Mouse (Mus musculus) kidney, adult 2 months (tissue): ENCODE results near the gene Prlh.

Source experiments
- CTCF ChIP-seq: fragments of 200-500 bp; conservative IDR thresholded peaks from 2 replicates; pipeline ENCODE4 v1.5.1; 2011; ENCODE audit warnings: low read depth, mild to moderate bottlenecking, control low read depth, low read length, moderate library complexity, mixed read lengths; ENCODE audit not compliant: insufficient read depth, insufficient read length
- POLR2A ChIP-seq: fragments of 200-500 bp; IDR thresholded peaks from one replicate; pipeline ENCODE4 v1.6.1; 2011; ENCODE audit warnings: low read depth, low read length, control low read depth

DNA sequence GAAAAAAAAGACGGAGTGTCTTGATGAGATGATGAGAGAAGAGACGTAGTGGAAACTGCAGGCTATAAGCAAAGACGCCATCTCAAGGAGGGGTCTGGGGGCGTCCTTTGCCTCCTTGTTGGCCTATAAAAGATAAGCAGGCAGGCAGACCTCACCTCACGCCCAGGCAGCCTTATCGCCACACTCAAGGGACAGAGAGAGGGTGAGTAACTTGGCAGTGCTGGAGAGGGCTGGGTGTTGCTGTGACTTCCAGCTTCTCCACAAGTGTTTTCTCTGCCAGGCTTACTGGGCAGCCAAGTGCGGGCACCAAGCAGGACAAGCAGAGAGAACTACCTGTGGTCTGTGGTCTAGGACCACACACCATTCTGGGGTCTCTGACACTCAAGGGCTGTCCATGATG, 1.2 kb upstream of the Prlh start:
- TF ChIP-seq CTCF = no peak
- TF ChIP-seq POLR2A = no peak
